Mouse (Mus musculus) Patski (cell line): ENCODE measurements around the gene Etv5. TPM values are rescaled to one million over a fixed set of nuclear protein-coding genes. Genes with fewer than 3 reads are reported as not detected.
A peak's percentile ranks its signal among the peaks of the same experiment; 100 is the strongest.
"Not testable (repeated sequence)": the region's sequence is repeated elsewhere in the genome, so short reads cannot be mapped to it uniquely, and the experiment has no call there.

ENCODE experiments used
- ATAC-seq: fragments of 100-300 bp; one replicate; pipeline ENCODE4 v1.8.0; 2021
- CTCF ChIA-PET: fragments of 350-600 bp; sonication (Branson Sonifier 250); formaldehyde crosslinking; loops from one replicate; lab custom pipeline; 2022; ENCODE audit warnings: inconsistent platforms; lab: Charles Lee
- POLR2A ChIA-PET: fragments of 350-600 bp; sonication (Branson Sonifier 250); formaldehyde crosslinking; loops from one replicate; lab custom pipeline; 2022; ENCODE audit warnings: antibody characterized with exemption, inconsistent platforms; lab: Charles Lee
- DNase-seq: peaks from one replicate; pipeline ENCODE4 v3.0.0-alpha.2; 2011; ENCODE audit warnings: low read depth, low spot score
- H3K27me3 ChIP-seq: fragments of 371-371 bp; one replicate; pipeline ENCODE4 v1.5.1; 2021
- CTCF ChIP-seq: fragments of 100-300 bp; IDR thresholded peaks from one replicate; pipeline ENCODE4 v1.5.1; 2021
- in situ Hi-C: fragments of 300-500 bp; cut with MboI; formaldehyde crosslinking; loops from 3 replicates; pipeline ENCODE4 v1.11.1; 2018; ENCODE audit warnings: low pct_unique_long_range_greater_than_20kb, mixed read lengths
- polyA plus RNA-seq: library from polyadenylated mRNA; unstranded; gene quantifications from one replicate; pipeline ENCODE4 v1.2.3, GENCODE M21; 2021

The Etv5 gene
- polyA plus RNA-seq, 1 experiment from 2014 or later, result 23.7 TPM

DNA sequence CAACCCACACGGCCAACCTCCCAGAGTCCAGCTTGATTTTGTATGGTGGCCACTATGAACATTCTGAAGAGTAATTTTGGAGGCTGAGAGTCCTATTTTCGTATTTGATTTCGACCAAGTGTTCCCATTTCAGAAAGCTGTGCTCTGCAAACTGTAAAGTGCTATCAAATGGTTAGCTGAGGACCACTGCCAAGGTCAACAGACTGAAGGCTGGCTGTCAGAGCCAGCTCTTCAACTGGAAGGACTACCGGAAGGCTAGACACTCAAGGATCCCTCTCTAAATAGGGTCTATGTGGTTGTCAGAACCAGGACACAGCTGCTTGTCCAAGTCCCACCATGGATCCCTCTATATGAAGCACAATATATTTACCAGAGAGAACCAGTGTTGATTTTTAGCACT is 60.2 kb downstream of the Etv5 start:
- ChIA-PET POLR2A (no interaction called here), CTCF (interaction anchor here (0.7 kb wide), 2 partner anchors 9 to 21 kb away, joined by 3 read pairs; no protein-coding TSS in a partner anchor)
- no peaks in the 10 kb centered on the region for H3K27me3 ChIP-seq
- no peak for DNase-seq
- TF ChIP-seq CTCF, result no peak
- in situ Hi-C loops, result loop anchor here (5.0 kb wide), 1 partner anchor 168 kb away; no protein-coding TSS in a partner anchor
- ATAC-seq, result no peak

DNA sequence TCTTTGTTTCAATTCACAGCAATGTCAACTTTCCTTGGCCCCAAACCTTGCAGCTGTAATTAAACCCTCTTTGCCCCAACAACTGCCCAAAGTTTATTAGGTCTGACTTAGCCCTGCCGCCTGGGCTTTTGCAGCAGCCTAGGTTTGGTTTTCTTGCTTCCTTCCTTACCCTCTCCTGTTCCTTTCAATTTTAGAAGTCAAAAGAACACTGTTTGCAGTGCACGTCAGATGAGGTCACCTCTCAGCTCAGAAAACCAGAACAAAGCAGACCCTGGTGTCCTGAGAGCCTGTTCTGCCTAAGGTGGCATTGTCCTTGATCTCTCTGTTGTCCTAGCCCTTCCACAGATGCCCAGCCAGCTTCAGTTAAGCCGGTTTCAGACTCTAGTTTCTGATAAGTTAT is 61.8 kb downstream of the Etv5 start:
- DNase-seq (no peak), ATAC-seq (no peak)
- POLR2A ChIA-PET, result no interaction called here
- no peaks in the 10 kb centered on the region for H3K27me3 ChIP-seq
- in situ Hi-C loops, result loop anchor here (5.0 kb wide), 1 partner anchor 170 kb away; no protein-coding TSS in a partner anchor
- CTCF ChIA-PET, result no interaction called here
- no peak for TF ChIP-seq CTCF

DNA sequence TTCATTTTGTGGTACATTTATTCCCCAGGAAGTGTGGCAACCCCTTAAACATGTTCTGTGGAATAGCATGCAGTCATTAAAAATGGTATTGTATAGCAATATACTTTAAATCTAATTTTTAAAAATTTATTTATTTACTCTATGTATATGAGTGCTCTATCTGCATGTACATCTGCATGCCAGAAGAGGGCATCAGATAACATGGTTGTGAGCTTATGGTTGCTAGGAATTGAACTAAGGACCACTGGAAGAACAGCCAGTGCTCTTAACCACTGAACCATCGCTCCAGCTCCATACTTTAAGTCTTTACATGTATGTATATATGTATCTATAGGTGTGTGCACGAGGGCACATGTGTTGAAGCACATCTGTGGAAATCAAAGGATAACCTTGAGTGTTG is 64.6 kb downstream of the Etv5 start:
- H3K27me3 ChIP-seq, result no peaks in the 10 kb centered on the region
- in situ Hi-C loops, result loop anchor here (5.0 kb wide), 1 partner anchor 172 kb away; no protein-coding TSS in a partner anchor
- peak; percentile 43 for TF ChIP-seq CTCF
- CTCF ChIA-PET, result interaction anchor here (1.5 to 1.7 kb wide), 2 partner anchors 174 to 180 kb away, joined by 3 to 5 read pairs; no protein-coding TSS in a partner anchor
- POLR2A ChIA-PET, result no interaction called here
- ATAC-seq (no peak), DNase-seq (no peak)

DNA sequence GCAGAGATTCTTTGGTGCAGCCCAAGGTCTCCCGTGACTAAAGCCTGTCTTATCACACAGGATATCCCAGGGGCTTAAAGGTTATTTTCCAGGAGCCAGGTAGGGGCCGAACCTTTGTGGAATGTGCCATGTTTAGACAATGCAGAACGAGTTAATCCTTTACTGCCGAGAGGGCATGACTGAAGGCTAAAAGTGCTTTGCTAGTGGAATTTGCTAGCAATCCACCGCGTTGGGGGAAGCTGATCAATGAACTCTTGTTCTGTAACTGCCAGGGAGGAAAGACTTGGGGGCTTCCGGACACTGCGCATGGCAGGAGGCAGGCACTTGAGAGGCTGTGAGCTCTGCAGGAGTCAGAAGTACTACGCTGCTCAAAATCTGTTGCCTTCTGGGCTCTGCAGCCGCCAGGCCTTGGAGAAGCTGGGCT is 66.8 kb downstream of the Etv5 start:
- ATAC-seq (no peak), DNase-seq (no peak)
- POLR2A ChIA-PET, result no interaction called here
- no peaks in the 10 kb centered on the region for H3K27me3 ChIP-seq
- in situ Hi-C loops, result no loop called here
- CTCF ChIA-PET, result no interaction called here
- TF ChIP-seq CTCF, result no peak

DNA sequence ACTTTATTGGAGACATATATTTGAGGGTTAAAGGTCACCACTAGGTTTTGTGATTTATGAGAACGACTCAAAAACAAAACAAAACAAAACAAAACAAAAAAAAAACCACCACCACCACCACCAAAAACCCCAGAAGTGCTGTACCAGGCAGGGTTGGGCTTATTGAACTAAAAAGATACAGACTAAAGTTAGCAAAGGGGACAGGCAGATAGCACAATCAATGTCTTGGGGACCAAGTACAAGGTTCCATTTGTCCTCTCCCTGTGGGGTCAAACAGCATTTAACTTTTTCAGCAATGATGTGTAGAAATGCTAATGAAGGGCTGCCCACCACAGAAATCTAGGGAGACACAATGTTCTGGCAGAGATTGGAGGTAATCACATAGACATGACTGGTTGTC is 67.3 kb downstream of the Etv5 start:
- POLR2A ChIA-PET, result no interaction called here

DNA sequence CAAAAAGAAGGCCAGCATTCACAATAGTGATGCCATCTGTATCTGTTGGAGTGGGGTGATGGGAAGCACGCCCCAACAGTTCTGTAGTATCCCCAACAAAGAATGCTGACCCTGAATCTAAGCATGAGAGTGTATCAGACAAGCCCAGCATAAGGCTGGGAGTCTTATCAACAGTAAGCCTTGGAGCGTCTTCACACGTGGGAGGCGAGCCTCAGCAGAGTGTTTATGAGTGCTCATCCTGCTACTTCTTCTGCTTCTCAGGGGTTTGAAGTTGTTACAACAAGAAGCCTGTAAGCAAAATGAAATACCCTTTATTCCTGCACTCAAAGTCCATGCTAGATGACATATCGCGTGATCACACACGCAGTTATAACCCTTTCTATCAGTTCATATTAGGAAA is 72.4 kb downstream of the Etv5 start:
- H3K27me3 ChIP-seq, result peaks cover 15% of the 10 kb centered on the region
- ATAC-seq, result no peak
- POLR2A ChIA-PET, result no interaction called here
- no peak for TF ChIP-seq CTCF
- CTCF ChIA-PET, result no interaction called here
- in situ Hi-C loops, result no loop called here
- no peak for DNase-seq

More for the DNA sequence above, 67.3 kb downstream of the Etv5 start:
- CTCF ChIA-PET, result interaction anchor here (1.4 kb wide), 1 partner anchor 11 kb away, joined by 6 read pairs; no protein-coding TSS in a partner anchor
- no peak for DNase-seq
- no peaks in the 10 kb centered on the region for H3K27me3 ChIP-seq
- no peak for ATAC-seq
- no peak for TF ChIP-seq CTCF
- in situ Hi-C loops, result no loop called here

DNA sequence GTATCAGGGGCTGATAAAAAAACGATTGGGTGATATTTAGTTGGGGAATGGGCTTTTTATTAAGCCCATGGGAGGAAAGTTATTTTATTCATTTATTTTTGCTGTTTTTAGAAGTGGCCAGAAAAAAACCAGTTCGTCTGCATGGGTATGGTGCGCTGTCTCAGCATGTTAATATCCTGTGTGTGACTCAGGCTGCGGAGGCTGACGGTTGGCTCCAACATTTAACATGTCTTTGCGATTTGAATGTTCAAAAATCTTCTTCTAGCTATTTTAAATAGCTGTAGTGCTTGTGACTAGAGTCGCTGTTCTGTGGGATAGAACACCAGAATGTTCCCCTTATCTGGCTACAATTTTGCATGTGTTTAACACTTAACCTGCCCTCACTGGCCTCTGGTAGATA is 73.5 kb downstream of the Etv5 start:
- in situ Hi-C loops, result no loop called here
- DNase-seq (no peak), ATAC-seq (no peak)
- H3K27me3 ChIP-seq, result peaks cover 15% of the 10 kb centered on the region
- CTCF ChIA-PET, result no interaction called here
- no peak for TF ChIP-seq CTCF
- POLR2A ChIA-PET, result no interaction called here

DNA sequence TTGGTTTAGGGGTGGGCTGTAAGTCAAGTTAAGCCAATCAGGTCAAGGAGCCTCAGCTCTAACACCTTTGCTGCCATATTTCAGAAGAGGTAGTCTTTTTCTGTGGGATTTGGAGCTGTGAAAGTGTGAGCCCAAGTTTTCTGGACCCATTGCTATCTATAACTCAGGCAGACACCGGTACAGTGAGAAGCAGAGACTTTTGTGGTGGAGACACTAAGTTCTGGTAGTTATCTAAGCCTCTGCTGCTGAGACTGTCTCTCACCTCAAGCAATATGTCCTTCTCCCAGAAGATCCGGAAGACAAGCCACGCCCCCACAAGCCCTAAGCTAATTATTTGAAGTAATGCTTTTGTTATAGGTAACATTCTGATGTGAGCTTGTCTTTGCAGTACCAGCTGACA is 73.9 kb downstream of the Etv5 start:
- no peak for TF ChIP-seq CTCF
- CTCF ChIA-PET, result no interaction called here
- peaks cover 18% of the 10 kb centered on the region for H3K27me3 ChIP-seq
- POLR2A ChIA-PET, result no interaction called here
- in situ Hi-C loops, result no loop called here
- ATAC-seq (no peak), DNase-seq (no peak)

DNA sequence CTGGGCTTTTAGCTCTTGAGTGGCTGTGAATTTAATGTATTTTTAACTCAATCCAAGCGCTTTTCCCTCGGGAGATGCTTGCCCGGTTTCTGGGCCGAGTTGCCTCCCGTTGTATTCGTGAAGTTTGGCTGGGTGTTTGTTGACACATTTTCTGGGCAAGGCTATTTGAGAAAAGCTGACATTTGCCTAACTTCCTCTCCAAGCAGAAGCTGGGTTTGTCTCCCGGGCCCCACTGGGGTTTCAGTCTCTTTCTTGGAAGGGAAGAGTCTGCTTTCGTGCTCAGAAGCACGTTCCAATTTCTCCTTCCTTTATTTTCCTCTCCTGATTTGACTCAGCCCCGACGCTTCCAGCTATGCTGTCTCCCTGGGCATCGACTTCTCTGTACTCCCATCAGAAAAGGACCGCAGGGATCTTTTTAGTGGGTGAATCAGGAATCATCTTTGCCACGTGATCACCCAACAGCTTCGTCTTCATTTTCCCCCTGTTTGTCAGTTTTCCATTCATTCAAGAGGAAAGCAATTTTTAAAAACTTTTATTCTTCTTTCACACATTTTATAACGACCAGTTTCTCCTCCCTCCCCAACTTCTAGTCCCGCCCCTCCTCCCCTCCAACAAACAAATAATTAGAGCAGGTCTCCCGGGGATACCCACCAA is 80.7 kb downstream of the Etv5 start:
- ChIA-PET POLR2A (no interaction called here), CTCF (no interaction called here)
- no peak for DNase-seq
- no peak for TF ChIP-seq CTCF
- in situ Hi-C loops, result no loop called here
- H3K27me3 ChIP-seq, result peaks cover 24% of the 10 kb centered on the region
- ATAC-seq, result no peak

DNA sequence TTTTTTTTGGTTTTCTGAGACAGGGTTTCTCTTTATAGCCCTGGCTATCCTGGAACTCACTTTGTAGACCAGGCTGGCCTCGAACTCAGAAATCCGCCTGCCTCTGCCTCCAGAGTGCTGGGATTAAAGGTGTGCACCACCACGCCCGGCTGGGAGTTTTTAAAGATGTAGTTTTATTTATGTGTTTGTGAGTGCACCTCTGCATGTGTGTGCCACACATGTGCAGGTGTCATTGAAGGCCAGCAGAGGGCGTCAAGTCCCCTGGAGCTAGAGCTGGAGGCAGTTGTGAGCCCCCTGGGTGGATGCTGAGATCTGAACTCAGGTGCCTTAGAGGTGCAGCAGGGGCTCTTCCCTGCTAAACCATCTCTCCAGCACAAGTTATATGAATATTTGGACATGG is 85.3 kb downstream of the Etv5 start:
- CTCF ChIA-PET, result interaction anchor here (2.0 kb wide), 1 partner anchor 8 kb away, joined by 6 read pairs; no protein-coding TSS in a partner anchor
- in situ Hi-C loops, POLR2A ChIA-PET, H3K27me3 ChIP-seq, DNase-seq, ATAC-seq: not testable (repeated sequence)

DNA sequence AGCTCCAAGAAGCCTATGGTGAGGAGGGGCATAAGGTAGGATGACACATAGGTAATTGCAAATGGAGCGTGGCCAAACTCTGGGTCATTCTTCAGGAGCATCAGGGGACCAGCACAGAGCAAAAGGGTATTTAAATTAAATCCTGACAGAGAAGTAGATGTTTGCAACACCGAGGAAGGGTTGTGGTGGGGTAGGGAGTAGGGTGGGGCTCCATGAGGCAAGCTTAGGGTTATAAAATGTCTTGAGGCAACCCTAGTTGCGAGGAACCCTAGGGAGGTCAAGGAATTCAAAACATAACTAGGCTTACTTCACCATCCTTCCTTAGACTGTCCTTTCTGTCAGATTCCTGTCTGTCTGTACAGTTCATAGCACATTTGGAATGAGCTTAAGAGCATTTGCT is 85.9 kb downstream of the Etv5 start:
- DNase-seq, result no peak
- no peak for ATAC-seq
- no peak for TF ChIP-seq CTCF
- H3K27me3 ChIP-seq, result peaks cover 6% of the 10 kb centered on the region
- in situ Hi-C loops, result no loop called here
- POLR2A ChIA-PET, result no interaction called here
- CTCF ChIA-PET, result interaction anchor here (2.0 kb wide), 1 partner anchor 9 kb away, joined by 6 read pairs; no protein-coding TSS in a partner anchor
